Mouse (Mus musculus) MEL (cell line): ENCODE measurements around the gene Kat6b. TPM values are rescaled to one million over a fixed set of nuclear protein-coding genes. Genes with fewer than 3 reads are reported as not detected.

Source experiments
- DNase-seq: peaks from one replicate; pipeline ENCODE4 v3.0.0; 2011; ENCODE audit warnings: low read depth, low spot score
- H3K27ac ChIP-seq: 2 replicates; pipeline ENCODE4 v1.5.1; 2012; ENCODE audit warnings: low read depth, mild to moderate bottlenecking, control low read depth, low read length, moderate library complexity; ENCODE audit not compliant: control insufficient read depth
- H3K27me3 ChIP-seq, 2 experiments: fragments of 150-350 bp in 1 of 2; sonication (generic) in 1 of 2; 2 replicates each; pipeline ENCODE4 v1.6.1; 2012; ENCODE audit warnings: low read length in 2 of 2, mild to moderate bottlenecking in 2 of 2, improper control_type of control experiment in 1 of 2, moderate library complexity in 1 of 2; ENCODE audit not compliant: insufficient read depth in 2 of 2, control insufficient read depth in 1 of 2
- H3K36me3 ChIP-seq, 2 experiments: 2 replicates each; pipeline ENCODE4 v1.6.1; 2012 to 2014; ENCODE audit warnings: low read length in 2 of 2, improper control_type of control experiment in 1 of 2, inconsistent platforms in 1 of 2, mild to moderate bottlenecking in 1 of 2; ENCODE audit not compliant: insufficient read depth in 2 of 2, control insufficient read depth in 1 of 2
- H3K4me1 ChIP-seq, 2 experiments: fragments of 150-350 bp in 1 of 2; sonication (generic) in 1 of 2; 2 replicates each; pipeline ENCODE4 v1.6.1; 2012; ENCODE audit warnings: low read length in 2 of 2, improper control_type of control experiment in 1 of 2, mild to moderate bottlenecking in 1 of 2; ENCODE audit not compliant: insufficient read depth in 2 of 2, control insufficient read depth in 1 of 2
- H3K4me3 ChIP-seq, 2 experiments: fragments of 150-350 bp in 1 of 2; sonication (generic) in 1 of 2; 2 replicates each; pipeline ENCODE4 v1.5.1; 2012; ENCODE audit warnings: low read depth in 2 of 2, low read length in 2 of 2, mild to moderate bottlenecking in 2 of 2, moderate library complexity in 2 of 2, control low read depth in 1 of 2, improper control_type of control experiment in 1 of 2; ENCODE audit not compliant: control insufficient read depth in 1 of 2, insufficient read depth in 1 of 2
- H3K79me2 ChIP-seq: 2 replicates; pipeline ENCODE4 v1.6.1; 2012; ENCODE audit warnings: mild to moderate bottlenecking, low read length, moderate library complexity; ENCODE audit not compliant: control insufficient read depth, poor library complexity, insufficient read depth
- H3K9ac ChIP-seq: 2 replicates; pipeline ENCODE4 v1.6.1; 2012; ENCODE audit warnings: low read depth, mild to moderate bottlenecking, control low read depth, low read length, moderate library complexity; ENCODE audit not compliant: control insufficient read depth, poor library complexity, severe bottlenecking
- H3K9me3 ChIP-seq: fragments of 150-350 bp; sonication (generic); replicated peaks from 2 replicates; pipeline ENCODE4 v1.6.1; 2012; ENCODE audit warnings: mild to moderate bottlenecking, low read length, improper control_type of control experiment, moderate library complexity; ENCODE audit not compliant: insufficient read depth
- BHLHE40 ChIP-seq: IDR thresholded peaks from 2 replicates; pipeline ENCODE4 v1.6.1; 2012; ENCODE audit warnings: low read depth, mild to moderate bottlenecking, inconsistent platforms, low read length, improper control_type of control experiment, borderline replicate concordance
- E2F4 ChIP-seq: IDR thresholded peaks from 2 replicates; pipeline ENCODE4 v1.6.1; 2011; ENCODE audit warnings: low read depth, low read length, improper control_type of control experiment, borderline replicate concordance
- ETS1 ChIP-seq: IDR thresholded peaks from 2 replicates; pipeline ENCODE4 v1.6.1; 2012; ENCODE audit warnings: low read depth, mild to moderate bottlenecking, inconsistent platforms, low read length, improper control_type of control experiment, moderate library complexity
- KAT2A ChIP-seq: conservative IDR thresholded peaks from 2 replicates; pipeline ENCODE4 v1.6.1; 2012; ENCODE audit warnings: low read depth, low read length, improper control_type of control experiment, inconsistent platforms
- MEF2A ChIP-seq: IDR thresholded peaks from 2 replicates; pipeline ENCODE4 v1.6.1; 2014; ENCODE audit warnings: low read depth, mild to moderate bottlenecking, inconsistent platforms, low read length, improper control_type of control experiment; ENCODE audit not compliant: poor library complexity, insufficient replicate concordance, severe bottlenecking; ENCODE audit errors: extremely low read depth
- NRF1 ChIP-seq: IDR thresholded peaks from 2 replicates; pipeline ENCODE4 v1.6.1; 2014; ENCODE audit warnings: low read depth, mild to moderate bottlenecking, inconsistent platforms, low read length, improper control_type of control experiment, moderate library complexity; ENCODE audit not compliant: poor library complexity, insufficient read depth, severe bottlenecking
- POLR2AphosphoS5 ChIP-seq: IDR thresholded peaks from 2 replicates; pipeline ENCODE4 v1.6.1; 2012; ENCODE audit warnings: low read depth, borderline replicate concordance, mild to moderate bottlenecking, inconsistent platforms, low read length, moderate library complexity, mixed read lengths
- RAD21 ChIP-seq: IDR thresholded peaks from 2 replicates; pipeline ENCODE4 v1.6.1; 2011; ENCODE audit warnings: mild to moderate bottlenecking, low read depth, low read length, improper control_type of control experiment
- RCOR1 ChIP-seq: IDR thresholded peaks from 2 replicates; pipeline ENCODE4 v1.6.1; 2012; ENCODE audit warnings: low read depth, mild to moderate bottlenecking, inconsistent platforms, low read length, improper control_type of control experiment
- SMC3 ChIP-seq: IDR thresholded peaks from 2 replicates; pipeline ENCODE4 v1.6.1; 2011; ENCODE audit warnings: low read depth, low read length, improper control_type of control experiment
- TAL1 ChIP-seq: IDR thresholded peaks from 2 replicates; pipeline ENCODE4 v1.6.1; 2012; ENCODE audit warnings: mild to moderate bottlenecking, inconsistent platforms, low read length, moderate library complexity, mixed read lengths
- TCF12 ChIP-seq: IDR thresholded peaks from 2 replicates; pipeline ENCODE4 v1.6.1; 2014; ENCODE audit warnings: low read depth, mild to moderate bottlenecking, inconsistent platforms, low read length, improper control_type of control experiment, moderate library complexity
- UBTF ChIP-seq: IDR thresholded peaks from 2 replicates; pipeline ENCODE4 v1.6.1; 2012; ENCODE audit warnings: low read depth, mild to moderate bottlenecking, inconsistent platforms, low read length, improper control_type of control experiment, moderate library complexity, borderline replicate concordance; ENCODE audit not compliant: insufficient read depth
- USF1 ChIP-seq: IDR thresholded peaks from 2 replicates; pipeline ENCODE4 v1.6.1; 2014; ENCODE audit warnings: low read depth, mild to moderate bottlenecking, inconsistent platforms, low read length, improper control_type of control experiment, moderate library complexity
- ZC3H11A ChIP-seq: IDR thresholded peaks from 2 replicates; pipeline ENCODE4 v1.6.1; 2012; ENCODE audit warnings: low read depth, mild to moderate bottlenecking, inconsistent platforms, low read length, improper control_type of control experiment
- ZNF384 ChIP-seq: IDR thresholded peaks from 2 replicates; pipeline ENCODE4 v1.6.1; 2012; ENCODE audit warnings: low read depth, mild to moderate bottlenecking, inconsistent platforms, low read length, improper control_type of control experiment
- polyA plus RNA-seq, 2 experiments: library from polyadenylated mRNA; stranded (reverse) in 1 of 2; unstranded in 1 of 2; fragments of >175 nt in 1 of 2; fragments of >200 nt in 1 of 2; gene quantifications; 2 replicates each; pipeline versions ENCODE4 v1.2.1 to v1.2.4; 2012; ENCODE audit warnings: low replicate concordance in 2 of 2, low read depth in 1 of 2; ENCODE audit not compliant: insufficient read length in 2 of 2, insufficient read depth in 1 of 2, missing spikeins in 1 of 2
- total RNA-seq: library from RNA; depleted of rRNA; stranded (reverse); fragments of 300-350 nt; gene quantifications from 2 replicates; pipeline ENCODE4 v1.2.3, GENCODE M21; 2012

Kat6b gene
- total and polyA plus RNA-seq, 3 experiments, result 1.8 to 5.4 TPM; not detected in 1

GRCm38 (mm10) chr14:21463117-21463712 lies 18.0 kb upstream of the Kat6b start:
- no peak for TF ChIP-seq ZC3H11A
- no peak for TF ChIP-seq KAT2A
- no peak for TF ChIP-seq RAD21
- TF ChIP-seq BHLHE40, result no peak
- no peak for TF ChIP-seq ETS1
- TF ChIP-seq USF1, result no peak
- no peak for TF ChIP-seq TCF12
- TF ChIP-seq POLR2AphosphoS5, result no peak
- no peak for TF ChIP-seq UBTF
- TF ChIP-seq SMC3, result no peak
- no peaks in the 10 kb centered on the region for H3K36me3 ChIP-seq
- H3K9me3 ChIP-seq, result no peaks in the 10 kb centered on the region
- no peak for DNase-seq
- H3K27me3 ChIP-seq, result 0 out of 4 replicates have a peak, but pooled peaks cover 0 to 2% of the 10 kb centered on the region in 2 experiments
- no peak overlapping the region for H3K4me3 ChIP-seq
- no peak overlapping the region for H3K27ac ChIP-seq
- H3K4me1 ChIP-seq, result no peaks in the 10 kb centered on the region
- H3K79me2 ChIP-seq, result no peaks in the 10 kb centered on the region
- H3K9ac ChIP-seq, result no peak overlapping the region

DNA sequence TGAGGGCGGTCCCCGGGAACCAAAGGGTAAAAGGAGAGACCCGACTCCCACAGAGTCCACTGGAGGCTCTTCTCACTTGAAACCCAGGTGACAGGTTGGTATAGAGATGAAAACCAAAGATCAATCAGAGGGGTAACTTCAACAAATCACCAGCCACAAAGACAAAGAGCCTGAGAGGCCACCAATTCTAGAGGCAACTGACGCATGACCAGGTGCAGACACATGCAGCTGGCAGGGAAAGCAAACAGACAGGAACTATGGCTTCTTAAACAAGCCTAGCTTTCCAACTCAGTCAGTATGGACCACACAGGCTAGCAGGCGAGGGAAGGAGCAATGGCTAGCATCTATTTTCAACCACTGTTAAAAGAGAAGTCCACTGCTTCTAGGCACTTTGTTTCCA lies 10.8 kb upstream of the Kat6b start:
- no peaks in the 10 kb centered on the region for H3K4me1 ChIP-seq
- no peak for DNase-seq
- H3K27ac ChIP-seq, result no peak overlapping the region
- H3K9ac ChIP-seq, result no peak overlapping the region
- H3K4me3 ChIP-seq, result no peak overlapping the region
- H3K27me3 ChIP-seq, result peaks cover 0 to 4% of the 10 kb centered on the region in 2 experiments; a peak in 2 of 4 replicates
- no peaks in the 10 kb centered on the region for H3K36me3 ChIP-seq
- no peaks in the 10 kb centered on the region for H3K9me3 ChIP-seq
- no peak for TF ChIP-seq POLR2AphosphoS5
- no peak for TF ChIP-seq RCOR1
- no peak for TF ChIP-seq E2F4
- no peak for TF ChIP-seq TAL1
- TF ChIP-seq NRF1, result no peak
- TF ChIP-seq MEF2A, result no peak
- TF ChIP-seq ZNF384, result no peak
- H3K79me2 ChIP-seq, result no peaks in the 10 kb centered on the region
